Mouse (Mus musculus) midbrain, embryonic 11.5 days (tissue): ENCODE results near the gene Zbtb7b. TPM values are rescaled to one million over a fixed set of nuclear protein-coding genes. Genes with fewer than 3 reads are reported as not detected.

Experiments
- ATAC-seq: fragments of 200-750 bp; cut with Nextera tagmentation; 2 replicates; pipeline ENCODE4 v1.8.0; 2017; ENCODE audit warnings: moderate TSS enrichment, moderate library complexity; ENCODE audit not compliant: low FRiP score
- DNase-seq: peaks from one replicate; pipeline ENCODE4 v3.0.0; 2015; ENCODE audit warnings: low spot score; ENCODE audit errors: missing footprints
- H3K27ac ChIP-seq: fragments of 300-500 bp; sonication (generic); 2 replicates; pipeline ENCODE4 v1.5.1; 2014; ENCODE audit warnings: low read depth, low read length
- H3K27me3 ChIP-seq: fragments of 300-500 bp; sonication (generic); 2 replicates; pipeline ENCODE4 v1.6.1; 2014; ENCODE audit warnings: mild to moderate bottlenecking, low read length, moderate library complexity, mixed read lengths; ENCODE audit not compliant: control insufficient read depth, insufficient read depth
- H3K36me3 ChIP-seq: fragments of 300-500 bp; sonication (generic); 2 replicates; pipeline ENCODE4 v1.6.1; 2014; ENCODE audit warnings: mild to moderate bottlenecking, low read length, moderate library complexity, mixed read lengths; ENCODE audit not compliant: control insufficient read depth, insufficient read depth
- H3K4me1 ChIP-seq: fragments of 300-500 bp; sonication (generic); 2 replicates; pipeline ENCODE4 v1.6.1; 2014; ENCODE audit warnings: low read length; ENCODE audit not compliant: control insufficient read depth, insufficient read depth
- H3K4me2 ChIP-seq: fragments of 300-500 bp; sonication (generic); 2 replicates; pipeline ENCODE4 v1.6.1; 2014; ENCODE audit warnings: mild to moderate bottlenecking, moderate library complexity
- H3K4me3 ChIP-seq: fragments of 300-500 bp; sonication (generic); 2 replicates; pipeline ENCODE4 v1.5.1; 2014; ENCODE audit warnings: low read depth, low read length
- H3K9ac ChIP-seq: fragments of 300-500 bp; sonication (generic); 2 replicates; pipeline ENCODE4 v1.6.1; 2014; ENCODE audit warnings: low read length
- H3K9me3 ChIP-seq: fragments of 300-500 bp; sonication (generic); 2 replicates; pipeline ENCODE4 v1.6.1; 2016; ENCODE audit warnings: low read length; ENCODE audit not compliant: control insufficient read depth
- WGBS: fragments of 180-500 bp; shearing (Covaris S2); extraction: QIAGEN DNeasy Blood & Tissue Kit; methylation state at CpG from one replicate; pipeline ENCODE4 v1.1.7; 2014; 5-methylcytosine and 5-hydroxymethylcytosine counted together
- polyA plus RNA-seq: library from polyadenylated mRNA; unstranded; fragments of >200 nt; fragmentation: Nextera tagmentation; extraction: Ambion mirVana; gene quantifications from 2 replicates; pipeline ENCODE4 v1.2.1, GENCODE M21; 2014

The Zbtb7b gene
- polyA plus RNA-seq, 1 experiment from 2014 or later: 0.27 TPM

DNA sequence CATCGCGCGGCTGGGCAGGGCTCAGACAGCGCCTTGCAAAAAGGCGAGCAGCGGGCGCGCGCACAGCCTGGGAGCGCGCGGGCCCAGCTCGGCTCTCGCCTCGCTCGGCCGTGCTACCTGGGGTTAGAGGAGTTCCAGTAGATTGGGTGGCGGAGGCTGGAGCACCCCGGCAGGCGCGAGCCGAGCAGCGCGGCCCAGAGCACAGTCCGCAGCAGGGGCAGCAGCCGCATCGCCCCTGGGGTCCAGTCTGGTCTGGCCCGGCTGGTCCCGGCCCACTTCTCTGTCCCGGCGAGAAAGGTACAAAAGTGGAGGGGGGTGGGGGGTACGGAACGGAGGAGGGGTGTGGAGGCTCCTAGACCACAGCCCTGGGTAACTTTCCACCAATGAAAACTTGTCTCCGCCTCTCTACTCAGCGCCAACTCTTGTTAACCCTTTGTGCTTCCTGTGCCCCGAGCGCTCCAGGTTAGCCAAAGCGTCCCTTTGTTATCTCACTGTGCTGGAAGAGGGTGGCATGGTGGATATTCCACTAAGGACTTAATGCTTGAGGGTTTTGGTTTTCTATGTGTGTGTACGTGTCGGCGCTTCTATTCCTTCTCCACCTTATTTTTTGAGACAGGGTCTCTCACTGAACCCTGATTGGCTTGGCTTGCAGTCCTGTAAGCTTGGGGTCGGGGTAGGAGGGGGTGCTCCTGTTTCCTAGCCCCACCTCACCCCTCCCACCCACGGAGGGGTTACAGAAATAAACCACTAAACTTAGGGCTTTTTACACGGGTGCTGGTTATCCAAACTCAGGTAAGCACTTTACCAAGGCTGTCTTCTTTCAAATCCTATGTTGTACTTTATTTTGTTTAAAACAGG is 56.6 kb downstream of the Zbtb7b start, which contains the start of gene Efna4:
Gene Efna4, minus strand, starts transcription at position 308 of the 858 bp plus-strand sequence.
- Histone ChIP-seq H3K9ac (peak within 1 kb of the TSS; percentile 90), H3K27ac (peak within 1 kb of the TSS; percentile 60; the same call in 1 of the 2 replicates), H3K4me1 (peaks cover 28% of the 10 kb centered on the region), H3K36me3 (no peaks in the 10 kb centered on the region), H3K9me3 (no peaks in the 10 kb centered on the region), H3K27me3 (peaks cover 5% of the 10 kb centered on the region; the same call in 1 of the 2 replicates), H3K4me2 (peak within 1 kb of the TSS; percentile 55), H3K4me3 (peak within 1 kb of the TSS; percentile 68)
- DNase-seq (peak; percentile 97), ATAC-seq (peak; percentile 79)
- WGBS: under 1% methylated on average over 44 of the region's 44 CpGs

DNA sequence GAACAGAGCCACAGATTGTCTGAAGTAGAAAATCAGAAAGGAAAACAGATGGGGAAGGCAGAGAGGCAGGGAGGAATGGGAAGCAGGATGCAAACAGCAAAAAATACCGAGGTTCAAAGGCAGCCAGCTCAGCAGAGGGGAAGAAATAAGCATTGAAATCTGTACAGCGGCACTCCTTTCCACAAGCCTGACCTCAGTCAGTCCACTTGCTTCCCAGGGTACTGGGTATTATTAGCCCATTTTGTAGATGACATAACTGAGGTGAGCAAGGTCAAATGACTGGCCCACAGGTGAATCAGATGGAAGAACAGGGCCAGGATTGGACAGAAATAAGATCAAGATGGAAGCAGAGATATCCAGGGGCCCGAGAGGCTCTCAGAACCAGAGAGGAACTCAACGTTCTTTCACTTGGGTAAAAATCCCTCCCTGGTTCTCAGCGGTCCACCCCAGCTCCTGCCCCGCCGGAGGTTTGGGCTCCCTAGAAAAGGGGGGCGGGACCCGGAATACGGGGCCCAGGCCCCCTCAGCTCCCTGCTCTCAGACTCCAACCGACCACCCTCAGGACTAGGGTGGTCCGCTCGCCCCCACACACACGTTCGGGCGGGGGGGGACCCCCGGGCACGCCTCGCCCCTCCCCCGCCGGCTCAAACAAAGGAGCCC is 57.4 kb downstream of the Zbtb7b start:
- Histone ChIP-seq H3K4me1 (peaks cover 36% of the 10 kb centered on the region), H3K27ac (peak overlapping the region; percentile 60; the same call in 1 of the 2 replicates), H3K4me2 (peak overlapping the region; percentile 55), H3K9me3 (no peaks in the 10 kb centered on the region), H3K9ac (peak overlapping the region; percentile 90), H3K27me3 (peaks cover 5% of the 10 kb centered on the region; the same call in 1 of the 2 replicates), H3K4me3 (peak overlapping the region; percentile 68), H3K36me3 (no peaks in the 10 kb centered on the region)
- DNase-seq (peak; percentile 90), ATAC-seq (no peak; the same call in 1 of the 2 replicates)
- under 1% methylated on average over 21 of the region's 21 CpGs for WGBS

DNA sequence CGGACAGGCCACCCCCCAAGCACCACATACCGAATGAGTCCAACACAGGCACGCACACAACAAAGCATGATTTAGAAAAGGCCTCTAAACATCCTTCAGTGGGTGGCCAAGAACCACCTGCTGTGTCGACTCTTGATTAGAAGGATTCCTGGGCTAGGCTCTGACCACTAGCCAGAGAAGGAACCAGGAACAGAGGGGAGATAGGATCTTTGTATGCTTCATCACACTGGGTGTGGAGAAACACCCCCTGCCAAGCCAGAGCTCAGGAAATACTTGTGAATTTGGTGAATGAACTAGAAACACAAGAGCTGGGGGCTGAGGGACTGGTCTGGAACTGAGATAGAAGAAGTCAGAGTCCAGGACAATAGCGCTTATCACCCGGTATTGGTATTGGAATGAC is 58.0 kb downstream of the Zbtb7b start:
- no peaks in the 10 kb centered on the region for H3K36me3 ChIP-seq
- peaks cover 9% of the 10 kb centered on the region; the same call in 1 of the 2 replicates for H3K27me3 ChIP-seq
- peak; percentile 91 for DNase-seq
- H3K27ac ChIP-seq: no peak overlapping the region
- H3K4me1 ChIP-seq: peaks cover 41% of the 10 kb centered on the region
- WGBS: 3% methylated on average over 6 of the region's 6 CpGs
- ATAC-seq: no peak
- peak overlapping the region; percentile 68 for H3K4me3 ChIP-seq
- no peaks in the 10 kb centered on the region for H3K9me3 ChIP-seq
- peak overlapping the region; percentile 55 for H3K4me2 ChIP-seq
- H3K9ac ChIP-seq: peak overlapping the region; percentile 90

DNA sequence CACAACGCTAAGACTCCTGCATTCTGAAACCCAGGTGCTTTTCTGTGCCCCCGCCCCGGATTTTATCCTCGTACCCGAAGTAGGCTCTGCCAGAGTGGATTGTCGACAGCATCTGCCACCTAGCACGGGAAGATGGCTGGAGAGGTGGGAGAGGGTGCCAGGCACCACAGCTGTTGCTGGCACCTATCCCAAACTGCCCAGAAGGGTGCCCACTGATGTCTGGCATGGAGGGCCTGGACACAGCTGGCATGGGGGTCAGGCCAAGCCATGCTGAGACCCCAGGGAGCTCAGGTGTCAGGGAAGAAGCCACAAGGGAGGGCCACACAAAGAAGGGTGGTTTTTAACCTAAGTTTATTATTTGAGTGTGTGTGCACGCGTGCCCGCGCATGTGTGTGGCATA is 61.5 kb downstream of the Zbtb7b start:
- H3K27me3 ChIP-seq: peaks cover 14% of the 10 kb centered on the region; the same call in 1 of the 2 replicates
- no peak overlapping the region for H3K4me2 ChIP-seq
- no peaks in the 10 kb centered on the region for H3K36me3 ChIP-seq
- H3K4me3 ChIP-seq: no peak overlapping the region
- peaks cover 38% of the 10 kb centered on the region for H3K4me1 ChIP-seq
- ATAC-seq: no peak
- H3K27ac ChIP-seq: no peak overlapping the region
- H3K9me3 ChIP-seq: no peaks in the 10 kb centered on the region
- DNase-seq: no peak
- WGBS: 63% methylated on average over 11 of the region's 11 CpGs
- peak overlapping the region; percentile 17; the same call in 1 of the 2 replicates for H3K9ac ChIP-seq

DNA sequence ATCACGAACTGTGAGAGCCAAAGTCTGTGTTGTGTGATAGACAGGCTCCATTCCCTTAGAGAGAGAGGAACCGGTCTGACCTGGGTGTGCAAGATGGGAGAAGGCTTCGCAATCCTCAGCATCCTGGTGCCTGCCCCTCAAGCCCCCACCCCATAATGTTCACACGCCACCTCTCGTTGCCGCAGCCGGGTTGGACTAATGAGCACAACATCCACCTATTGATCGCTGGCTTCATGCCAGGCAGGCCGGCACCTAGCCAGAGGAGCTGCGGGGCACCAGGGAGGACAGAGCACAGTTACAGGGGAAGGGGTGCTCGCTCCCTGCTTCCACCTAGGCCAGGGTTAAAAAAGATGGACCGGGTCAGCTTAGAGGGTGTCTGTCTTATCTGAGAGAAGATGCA is 62.1 kb downstream of the Zbtb7b start:
- DNase-seq: peak; percentile 88
- no peak for ATAC-seq

DNA sequence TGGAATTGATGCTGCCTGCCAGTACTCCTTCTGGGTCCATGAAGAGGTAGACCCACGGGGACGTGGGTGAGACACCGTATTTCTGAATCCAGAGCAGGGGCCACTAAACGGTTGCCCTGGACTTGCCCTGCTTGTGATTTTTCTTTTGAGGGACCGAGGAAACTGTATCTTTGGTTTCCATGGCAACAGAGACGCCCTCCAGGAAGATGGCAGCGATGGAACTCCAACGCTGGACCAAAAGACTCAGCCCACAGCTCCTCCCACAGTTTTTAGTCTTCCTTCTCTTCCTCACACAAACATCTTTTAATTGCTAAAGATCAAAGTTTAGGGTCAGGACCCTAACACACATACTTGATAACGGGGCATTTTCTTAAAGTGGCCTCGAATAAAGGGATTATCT is 62.6 kb downstream of the Zbtb7b start:
- no peak overlapping the region for H3K27ac ChIP-seq
- DNase-seq: peak; percentile 83
- peaks cover 14% of the 10 kb centered on the region; the same call in 1 of the 2 replicates for H3K27me3 ChIP-seq
- H3K4me1 ChIP-seq: peaks cover 36% of the 10 kb centered on the region
- no peak overlapping the region for H3K4me3 ChIP-seq
- no peak for ATAC-seq
- whole genome bisulfite sequencing: 31% methylated on average over 10 of the region's 10 CpGs
- no peaks in the 10 kb centered on the region for H3K9me3 ChIP-seq
- H3K4me2 ChIP-seq: no peak overlapping the region
- H3K36me3 ChIP-seq: no peaks in the 10 kb centered on the region
- H3K9ac ChIP-seq: 0 out of 2 replicates have a peak overlapping the region, but pooled peaks have one; percentile 12

More for the DNA sequence above, 62.1 kb downstream of the Zbtb7b start:
- Histone ChIP-seq H3K9ac (0 out of 2 replicates have a peak overlapping the region, but pooled peaks have one; percentile 12), H3K9me3 (no peaks in the 10 kb centered on the region), H3K4me1 (peaks cover 38% of the 10 kb centered on the region), H3K36me3 (no peaks in the 10 kb centered on the region), H3K4me2 (no peak overlapping the region), H3K27me3 (peaks cover 14% of the 10 kb centered on the region; the same call in 1 of the 2 replicates), H3K27ac (peak overlapping the region; percentile 25; the same call in 1 of the 2 replicates), H3K4me3 (no peak overlapping the region)
- 41% methylated on average over 12 of the region's 12 CpGs for WGBS

DNA sequence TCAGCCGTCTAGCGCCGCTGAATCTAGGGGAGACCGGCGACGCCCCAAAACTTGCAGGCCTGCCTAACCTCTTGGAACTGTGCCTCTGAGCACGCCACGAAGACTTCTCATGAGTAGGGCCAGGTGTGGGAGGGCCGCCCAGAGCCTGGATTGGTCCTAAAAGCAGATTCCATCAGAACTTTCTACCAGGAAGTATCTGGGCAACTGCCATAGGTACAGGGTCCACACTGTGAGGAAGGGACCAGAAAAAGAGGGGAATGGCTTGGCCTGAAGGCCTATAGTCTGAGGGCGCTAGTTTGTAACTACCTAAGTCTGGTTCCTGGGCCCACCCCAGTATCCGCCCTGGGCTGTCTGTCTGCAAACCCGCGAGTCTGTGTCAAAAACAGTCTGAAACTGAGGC is 63.0 kb downstream of the Zbtb7b start:
- H3K36me3 ChIP-seq: no peaks in the 10 kb centered on the region
- 69% methylated on average over 13 of the region's 13 CpGs for WGBS
- H3K9me3 ChIP-seq: no peaks in the 10 kb centered on the region
- peaks cover 14% of the 10 kb centered on the region; the same call in 1 of the 2 replicates for H3K27me3 ChIP-seq
- no peak overlapping the region for H3K9ac ChIP-seq
- DNase-seq (no peak), ATAC-seq (no peak)
- no peak overlapping the region; the same call in 1 of the 2 replicates for H3K4me2 ChIP-seq
- peaks cover 31% of the 10 kb centered on the region for H3K4me1 ChIP-seq
- no peak overlapping the region for H3K27ac ChIP-seq
- H3K4me3 ChIP-seq: no peak overlapping the region

DNA sequence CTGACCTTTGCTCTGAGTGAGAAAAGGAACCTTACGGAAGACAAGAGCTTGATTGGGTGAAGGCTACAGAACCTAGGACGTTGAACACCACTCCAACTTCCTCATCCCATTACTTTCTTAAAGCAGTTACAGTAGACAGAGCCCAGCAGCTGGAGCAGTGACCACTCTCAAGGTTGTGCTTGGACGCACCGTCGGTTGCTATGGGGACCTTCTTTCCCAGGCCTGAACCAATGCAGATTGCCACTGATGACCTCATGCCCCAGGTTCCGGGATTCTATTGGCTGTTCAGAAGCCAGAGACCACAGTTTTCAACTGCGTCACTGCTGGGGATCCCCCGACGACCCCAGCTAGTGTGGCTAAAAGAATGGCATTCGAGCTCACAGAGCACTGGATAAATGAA is 63.6 kb downstream of the Zbtb7b start:
- no peaks in the 10 kb centered on the region for H3K9me3 ChIP-seq
- H3K27ac ChIP-seq: no peak overlapping the region
- WGBS: 16% methylated on average over 10 of the region's 10 CpGs
- no peak for DNase-seq
- H3K4me2 ChIP-seq: no peak overlapping the region
- no peak overlapping the region for H3K9ac ChIP-seq
- peaks cover 14% of the 10 kb centered on the region; the same call in 1 of the 2 replicates for H3K27me3 ChIP-seq
- no peak overlapping the region for H3K4me3 ChIP-seq
- H3K4me1 ChIP-seq: peaks cover 26% of the 10 kb centered on the region
- peak; percentile 47; the same call in 1 of the 2 replicates for ATAC-seq
- H3K36me3 ChIP-seq: no peaks in the 10 kb centered on the region
